In genomic region chr1:75223532-75223931, GRCm38 (mm10) we compare ENCODE assay signal across 36 mouse cellular contexts. TPM values are rescaled to one million over a fixed set of nuclear protein-coding genes. Genes with fewer than 3 reads are reported as not detected.
DNase-seq lines count a peak whose midpoint lies in the region; ATAC-seq lines count a peak whose summit lies in the region.
"Had no signal": no experiment of that assay in that cellular context is flagged by ENCODE, and none has a peak within 500 bp of the region (broad histone marks: within the 10 kb centered on the region; RNA-seq: fewer than 3 reads in every experiment).

No protein-coding gene starts in this region.

- H3K36me3 ChIP-seq in splenic B cell, adult 2 months (ENCODE audit: control insufficient read depth, insufficient read depth, low read length, poor library complexity, severe bottlenecking): no peaks in the 10 kb centered on the region
- no peaks in the 10 kb centered on the region for H3K36me3 ChIP-seq in embryonic facial prominence, embryonic 10.5 days (replicated peaks)
- H3K36me3 ChIP-seq: embryonic facial prominence, embryonic 12.5 days; heart, embryonic 10.5 days; midbrain, embryonic 13.5 days had no signal

- H3K4me3 ChIP-seq in embryonic facial prominence, embryonic 10.5 days: no peak overlapping the region
- H3K4me3 ChIP-seq: embryonic facial prominence, embryonic 12.5 days; heart, embryonic 10.5 days; layer of hippocampus, adult 2 months; midbrain, embryonic 13.5 days had no signal

- ATAC-seq in CD4-positive, CD25-positive, alpha-beta regulatory T cell, adult 4 months: no peak
- peak; percentile 48 to 53; a peak in 3 of 4 replicates for ATAC-seq in hematopoietic stem cell, adult 5-6 weeks (replicated peaks in 1 of 2; ENCODE audit: insufficient read depth in 1 of 2, low FRiP score in 2 of 2, low TSS enrichment in 1 of 2, low read depth in 1 of 2, poor library complexity in 2 of 2, severe bottlenecking in 2 of 2)
- ATAC-seq: forebrain, postnatal 0 days; hindbrain, postnatal 0 days; intestine, embryonic 16.5 days; midbrain, embryonic 13.5 days had no signal

- no peak overlapping the region for H3K27ac ChIP-seq in embryonic facial prominence, embryonic 10.5 days (replicated peaks)
- H3K27ac ChIP-seq: embryonic facial prominence, embryonic 12.5 days; heart, embryonic 10.5 days; hindbrain, postnatal 0 days; layer of hippocampus, adult 2 months; macrophage; midbrain, embryonic 13.5 days had no signal

- H3K9me3 ChIP-seq in embryonic facial prominence, embryonic 10.5 days: no peaks in the 10 kb centered on the region
- H3K9me3 ChIP-seq: embryonic facial prominence, embryonic 12.5 days; heart, embryonic 10.5 days; midbrain, embryonic 13.5 days had no signal

- peak; percentile 28 for DNase-seq in CD4-positive, CD25-positive, alpha-beta regulatory T cell, adult 2 months (ENCODE audit: low read depth, low spot score)
- peak; percentile 27 for DNase-seq in CD4-positive helper T cell, adult 2 months (ENCODE audit: low read depth, low spot score)
- peak; percentile 42 for DNase-seq in splenic B cell, adult 2 months (ENCODE audit: low read depth, low spot score)
- DNase-seq in embryonic facial prominence, embryonic 10.5 days (ENCODE audit: low spot score): no peak
- no peak for DNase-seq in retina, postnatal 1 day
- no peak for DNase-seq in embryo, embryonic 9.5 days (ENCODE audit: extremely low spot score)
- DNase-seq: adrenal gland, postnatal 36 days; cerebellum, adult 9-11 months; forebrain, postnatal 0 days; gastrocnemius, postnatal 36 days; kidney, postnatal 25 days; right cerebral cortex, postnatal 25 days had no signal

- no peaks in the 10 kb centered on the region for H3K27me3 ChIP-seq in splenic B cell, adult 2 months (ENCODE audit: control insufficient read depth, insufficient read depth, low read length, poor library complexity, severe bottlenecking)
- peaks cover 51% of the 10 kb centered on the region for H3K27me3 ChIP-seq in embryonic facial prominence, embryonic 10.5 days (replicated peaks; ENCODE audit: low read depth, poor library complexity, severe bottlenecking)

- H3K4me1 ChIP-seq in embryonic facial prominence, embryonic 10.5 days: peaks cover 14% of the 10 kb centered on the region

- 77% methylated on average over 6 of the region's 6 CpGs for WGBS in embryonic facial prominence, embryonic 10.5 days

RNA-seq across cellular contexts. Expression of gene Tuba4a, which starts 3.9 kb away (rescaled TPM):
- polyA plus RNA-seq in CD4-positive, CD25-positive, alpha-beta regulatory T cell, adult 4 months (2017; shearing (Covaris generic)): 100 to 1,000 TPM; 141 to 164 TPM
- total RNA-seq in hematopoietic stem cell, adult 5-6 weeks (2017): 133 and 166 TPM in 2 replicates
- polyA plus RNA-seq in embryonic facial prominence, embryonic 10.5 days (2016; fragmentation: Nextera tagmentation; extraction: Ambion mirVana): 14.6 and 16.3 TPM in 2 replicates

RNA-seq across cellular contexts. Expression of gene A630095N17Rik, which starts 8.4 kb away (rescaled TPM):
- not detected for polyA plus RNA-seq in CD4-positive, CD25-positive, alpha-beta regulatory T cell, adult 4 months (2017; shearing (Covaris generic))
- 2.6 TPM in 1 of 2 replicates, not detected in the other for total RNA-seq in hematopoietic stem cell, adult 5-6 weeks (2017)
- not detected in 2 replicates for polyA plus RNA-seq in embryonic facial prominence, embryonic 10.5 days (2016; fragmentation: Nextera tagmentation; extraction: Ambion mirVana)
- total RNA-seq: adrenal gland, adult 18-20 months; adrenal gland, postnatal 36 days; forebrain, postnatal 0 days; gastrocnemius, postnatal 36 days; hindbrain, postnatal 0 days; layer of hippocampus, adult 2 months; layer of hippocampus, postnatal 25 days; left cerebral cortex, postnatal 10 days; liver, adult 2 months; monocyte, adult 5-6 weeks had no signal
- polyA plus RNA-seq: cortical plate, adult 2 months; embryonic facial prominence, embryonic 12.5 days; forebrain, embryonic 11.5 days; heart, embryonic 10.5 days; heart, postnatal 0 days; hindbrain, embryonic 11.5 days; intestine, embryonic 16.5 days; kidney, embryonic 14.5 days; limb, embryonic 11.5 days; liver, adult 2 months; liver, embryonic 16.5 days; lung, embryonic 16.5 days; macrophage; midbrain, embryonic 13.5 days; neural tube, embryonic 11.5 days; stomach, embryonic 14.5 days had no signal

RNA-seq across cellular contexts. Expression of gene Dnajb2, which starts 12.7 kb away (rescaled TPM):
- 10 to 100 TPM in 1 of 2 experiments, 1 to 10 TPM in 1; 10.0 to 10.3 TPM for polyA plus RNA-seq in CD4-positive, CD25-positive, alpha-beta regulatory T cell, adult 4 months (2017; shearing (Covaris generic))
- total RNA-seq in hematopoietic stem cell, adult 5-6 weeks (2017): 12.5 and 15.4 TPM in 2 replicates
- polyA plus RNA-seq in embryonic facial prominence, embryonic 10.5 days (2016; fragmentation: Nextera tagmentation; extraction: Ambion mirVana): 27.0 and 27.5 TPM in 2 replicates

RNA-seq across cellular contexts. Expression of gene Stk16, which starts 12.9 kb away (rescaled TPM):
- polyA plus RNA-seq in CD4-positive, CD25-positive, alpha-beta regulatory T cell, adult 4 months (2017; shearing (Covaris generic)): 10 to 100 TPM; 56.9 to 62.7 TPM
- 79.1 and 86.0 TPM in 2 replicates for total RNA-seq in hematopoietic stem cell, adult 5-6 weeks (2017)
- polyA plus RNA-seq in embryonic facial prominence, embryonic 10.5 days (2016; fragmentation: Nextera tagmentation; extraction: Ambion mirVana): 139 and 145 TPM in 2 replicates

RNA-seq across cellular contexts. Expression of gene Glb1l, which starts 12.9 kb away (rescaled TPM):
- 10 to 100 TPM in 1 of 2 experiments, 1 to 10 TPM in 1; 8.0 to 19.2 TPM for polyA plus RNA-seq in CD4-positive, CD25-positive, alpha-beta regulatory T cell, adult 4 months (2017; shearing (Covaris generic))
- total RNA-seq in hematopoietic stem cell, adult 5-6 weeks (2017): 13.3 and 23.6 TPM in 2 replicates
- polyA plus RNA-seq in embryonic facial prominence, embryonic 10.5 days (2016; fragmentation: Nextera tagmentation; extraction: Ambion mirVana): 13.3 and 14.5 TPM in 2 replicates

Comparison
In these comparisons a context has a peak if more than half of its experiments do, and no peak if none do; other contexts are left out.
1. DNase-seq: peak in CD4-positive, CD25-positive, alpha-beta regulatory T cell, adult 2 months (single experiment), CD4-positive helper T cell, adult 2 months (single experiment) and splenic B cell, adult 2 months (single experiment); none in embryonic facial prominence, embryonic 10.5 days (single experiment), retina, postnatal 1 day (single experiment) and embryo, embryonic 9.5 days (single experiment).